Mouse (Mus musculus): Measurements from ENCODE around the gene Pcdh7.

Pcdh7 gene

GRCm38 (mm10) chr5:57803890-57804289, 86.1 kb downstream of the Pcdh7 start:
- no peak for DNase-seq

- no peak for DNase-seq
Measured at GRCm38 (mm10) chr5:57807350-57807749, 89.6 kb downstream of the Pcdh7 start.

GRCm38 (mm10) chr5:57810641-57811040, 92.9 kb downstream of the Pcdh7 start:
- no peak for DNase-seq

GRCm38 (mm10) chr5:57815964-57816589, 98.3 kb downstream of the Pcdh7 start:
- DNase-seq = no peak

GRCm38 (mm10) chr5:57819788-57820187, 102.0 kb downstream of the Pcdh7 start:
- DNase-seq = no peak

- DNase-seq = peak; percentile 54
Measured at GRCm38 (mm10) chr5:57821099-57821498, 103.3 kb downstream of the Pcdh7 start.

- no peak for DNase-seq
Measured at GRCm38 (mm10) chr5:57828437-57828836, 110.7 kb downstream of the Pcdh7 start.

GRCm38 (mm10) chr5:57837150-57837549, 119.4 kb downstream of the Pcdh7 start:
- DNase-seq = no peak

GRCm38 (mm10) chr5:57841357-57842119, 123.8 kb downstream of the Pcdh7 start:
- no peak for DNase-seq

- DNase-seq = no peak
Measured at GRCm38 (mm10) chr5:57847500-57847899, 129.7 kb downstream of the Pcdh7 start.

- no peak for DNase-seq
Measured at GRCm38 (mm10) chr5:57850111-57850510, 132.3 kb downstream of the Pcdh7 start.

- DNase-seq = no peak
Measured at GRCm38 (mm10) chr5:57857316-57857715, 139.5 kb downstream of the Pcdh7 start.

- DNase-seq = no peak
Measured at GRCm38 (mm10) chr5:57864254-57864653, 146.5 kb downstream of the Pcdh7 start.

GRCm38 (mm10) chr5:57865256-57865655, 147.5 kb downstream of the Pcdh7 start:
- no peak for DNase-seq

- peak; percentile 53 for DNase-seq
Measured at GRCm38 (mm10) chr5:57866097-57866496, 148.3 kb downstream of the Pcdh7 start.

GRCm38 (mm10) chr5:57867906-57868305, 150.1 kb downstream of the Pcdh7 start:
- DNase-seq = no peak

- DNase-seq = peak; percentile 2
Measured at GRCm38 (mm10) chr5:57868702-57869101, 150.9 kb downstream of the Pcdh7 start.

GRCm38 (mm10) chr5:57870727-57871126, 153.0 kb downstream of the Pcdh7 start:
- DNase-seq = no peak

GRCm38 (mm10) chr5:57884982-57885381, 167.2 kb downstream of the Pcdh7 start:
- no peak for DNase-seq

- no peak for DNase-seq
Measured at GRCm38 (mm10) chr5:57899018-57899614, 181.3 kb downstream of the Pcdh7 start.

GRCm38 (mm10) chr5:57907218-57907617, 189.5 kb downstream of the Pcdh7 start:
- no peak for DNase-seq

GRCm38 (mm10) chr5:57921140-57921539, 203.4 kb downstream of the Pcdh7 start:
- DNase-seq = no peak

- DNase-seq = no peak
Measured at GRCm38 (mm10) chr5:57931331-57931730, 213.6 kb downstream of the Pcdh7 start.

- no peak for DNase-seq
Measured at GRCm38 (mm10) chr5:57931738-57932137, 214.0 kb downstream of the Pcdh7 start.
